Mouse (Mus musculus) forebrain, embryonic 15.5 days (tissue): ENCODE data around the gene Map1lc3b. TPM values are rescaled to one million over a fixed set of nuclear protein-coding genes. Genes with fewer than 3 reads are reported as not detected.

Experiments
- ATAC-seq: fragments of 200-750 bp; cut with Nextera tagmentation; replicated peaks from 2 replicates; pipeline ENCODE4 v1.8.0; 2017; ENCODE audit warnings: mild to moderate bottlenecking, moderate TSS enrichment, moderate library complexity
- H3K27ac ChIP-seq: fragments of 300-500 bp; sonication (generic); replicated peaks from 2 replicates; pipeline ENCODE4 v1.5.1; 2015; ENCODE audit warnings: mild to moderate bottlenecking, inconsistent platforms
- H3K27me3 ChIP-seq: fragments of 300-500 bp; sonication (generic); 2 replicates; pipeline ENCODE4 v1.6.1; 2015; ENCODE audit warnings: inconsistent platforms
- H3K36me3 ChIP-seq: fragments of 300-500 bp; sonication (generic); 2 replicates; pipeline ENCODE4 v1.6.1; 2015; ENCODE audit warnings: mild to moderate bottlenecking, inconsistent platforms
- H3K4me1 ChIP-seq: fragments of 300-500 bp; sonication (generic); 2 replicates; pipeline ENCODE4 v1.6.1; 2015; ENCODE audit warnings: inconsistent platforms
- H3K4me2 ChIP-seq: fragments of 300-500 bp; sonication (generic); replicated peaks from 2 replicates; pipeline ENCODE4 v1.6.1; 2015; ENCODE audit warnings: mild to moderate bottlenecking, inconsistent platforms
- H3K4me3 ChIP-seq: fragments of 300-500 bp; sonication (generic); 2 replicates; pipeline ENCODE4 v1.5.1; 2015; ENCODE audit warnings: mild to moderate bottlenecking, inconsistent platforms
- H3K9ac ChIP-seq: fragments of 300-500 bp; sonication (generic); replicated peaks from 2 replicates; pipeline ENCODE4 v1.6.1; 2015; ENCODE audit warnings: mild to moderate bottlenecking, inconsistent platforms
- H3K9me3 ChIP-seq: fragments of 300-500 bp; sonication (generic); 2 replicates; pipeline ENCODE4 v1.6.1; 2016; ENCODE audit warnings: inconsistent platforms
- WGBS: fragments of 180-500 bp; shearing (Covaris S2); methylation state at CpG from one replicate; pipeline ENCODE4 v1.1.7; 2015; ENCODE audit warnings: mixed read lengths; 5-methylcytosine and 5-hydroxymethylcytosine counted together
- polyA plus RNA-seq: library from polyadenylated mRNA; unstranded; fragments of >200 nt; fragmentation: Nextera tagmentation; extraction: Ambion mirVana; gene quantifications from 2 replicates; pipeline ENCODE4 v1.2.1, GENCODE M21; 2015

Gene Map1lc3b
- polyA plus RNA-seq, 1 experiment from 2014 or later: 394 TPM

DNA sequence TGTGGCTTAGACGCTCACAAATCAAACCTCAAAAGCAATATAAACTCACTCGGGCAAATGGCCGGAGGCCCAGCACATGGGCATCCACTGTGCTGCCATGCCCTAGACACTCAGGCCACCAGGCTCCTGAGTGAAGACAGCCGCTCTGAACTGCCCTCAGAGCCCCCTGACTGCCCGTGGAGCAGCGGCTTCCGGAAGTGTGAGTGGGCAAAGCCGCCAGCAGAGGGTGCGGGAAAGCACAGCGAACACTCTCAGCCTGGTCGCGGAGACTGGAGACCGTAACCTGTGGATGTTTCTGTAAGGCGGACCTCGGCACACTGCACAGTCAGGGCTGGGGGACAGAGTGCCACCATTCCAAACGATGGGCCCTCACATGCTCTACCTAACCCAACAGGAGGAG lies 31.6 kb upstream of the Map1lc3b start:
- H3K36me3 ChIP-seq: peaks cover 34% of the 10 kb centered on the region
- H3K4me2 ChIP-seq: no peak overlapping the region
- no peak for ATAC-seq

DNA sequence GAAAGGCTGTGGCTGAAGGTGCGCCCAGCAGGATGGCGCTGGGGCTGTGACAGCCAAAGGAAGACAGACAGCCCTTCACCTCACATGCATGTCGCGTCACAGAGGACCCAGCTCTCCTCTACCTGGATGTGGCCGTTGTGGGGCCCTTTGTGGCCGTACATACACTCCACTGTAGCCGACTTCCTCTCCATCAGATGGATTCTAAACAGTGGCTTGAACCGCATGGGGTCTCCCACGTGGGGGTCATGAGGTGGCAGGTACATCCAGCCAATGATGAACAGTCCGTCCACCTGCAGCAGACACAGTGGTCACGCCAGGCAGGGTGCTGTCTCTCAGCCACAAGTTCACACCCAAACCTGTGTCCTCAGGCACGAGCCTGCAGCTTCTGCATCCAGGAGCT lies 30.4 kb upstream of the Map1lc3b start:
- Histone ChIP-seq H3K9me3 (no peaks in the 10 kb centered on the region), H3K27ac (no peak overlapping the region), H3K9ac (no peak overlapping the region), H3K4me3 (no peak overlapping the region), H3K4me2 (no peak overlapping the region), H3K4me1 (no peaks in the 10 kb centered on the region), H3K27me3 (no peaks in the 10 kb centered on the region), H3K36me3 (peaks cover 21% of the 10 kb centered on the region; the same call in 1 of the 2 replicates)
- no peak for ATAC-seq
- 91% methylated on average over 12 of the region's 12 CpGs for WGBS

More for the DNA sequence above, 31.6 kb upstream of the Map1lc3b start:
- Histone ChIP-seq H3K27ac (no peak overlapping the region), H3K9me3 (no peaks in the 10 kb centered on the region), H3K4me3 (no peak overlapping the region), H3K4me1 (no peaks in the 10 kb centered on the region), H3K27me3 (no peaks in the 10 kb centered on the region), H3K9ac (no peak overlapping the region)
- 90% methylated on average over 16 of the region's 16 CpGs for WGBS

DNA sequence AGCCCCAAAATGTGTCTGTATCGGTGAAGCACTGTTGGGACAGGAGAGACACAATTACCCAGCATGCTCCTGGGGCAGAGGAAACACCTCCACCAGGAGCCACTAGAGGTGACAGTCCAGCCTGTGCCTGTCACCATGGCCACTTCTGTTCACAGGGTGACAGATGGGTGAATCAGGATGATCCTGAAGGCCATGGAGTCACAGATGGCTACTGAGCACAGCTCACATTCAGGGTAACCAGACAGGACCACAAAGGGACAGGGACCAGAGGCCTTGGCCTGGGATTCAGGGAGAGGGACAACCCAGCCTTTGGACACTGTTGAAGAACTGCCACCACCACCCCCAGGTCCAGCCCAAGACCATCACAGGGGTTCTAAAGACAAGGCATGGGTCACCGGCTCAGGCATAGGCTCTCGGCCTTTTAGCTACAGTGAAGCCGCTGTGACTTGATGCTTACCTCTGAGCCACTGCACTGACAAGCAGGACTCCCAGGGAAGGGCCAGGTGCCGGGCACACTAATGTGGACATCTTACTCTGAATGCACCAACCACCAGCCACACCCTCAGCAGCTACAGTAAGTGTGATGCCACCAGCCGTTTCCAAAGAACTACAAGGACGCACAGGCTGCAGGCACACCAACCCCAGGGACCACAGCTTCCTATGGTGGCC lies 29.6 kb upstream of the Map1lc3b start:
- H3K9ac ChIP-seq: no peak overlapping the region

DNA sequence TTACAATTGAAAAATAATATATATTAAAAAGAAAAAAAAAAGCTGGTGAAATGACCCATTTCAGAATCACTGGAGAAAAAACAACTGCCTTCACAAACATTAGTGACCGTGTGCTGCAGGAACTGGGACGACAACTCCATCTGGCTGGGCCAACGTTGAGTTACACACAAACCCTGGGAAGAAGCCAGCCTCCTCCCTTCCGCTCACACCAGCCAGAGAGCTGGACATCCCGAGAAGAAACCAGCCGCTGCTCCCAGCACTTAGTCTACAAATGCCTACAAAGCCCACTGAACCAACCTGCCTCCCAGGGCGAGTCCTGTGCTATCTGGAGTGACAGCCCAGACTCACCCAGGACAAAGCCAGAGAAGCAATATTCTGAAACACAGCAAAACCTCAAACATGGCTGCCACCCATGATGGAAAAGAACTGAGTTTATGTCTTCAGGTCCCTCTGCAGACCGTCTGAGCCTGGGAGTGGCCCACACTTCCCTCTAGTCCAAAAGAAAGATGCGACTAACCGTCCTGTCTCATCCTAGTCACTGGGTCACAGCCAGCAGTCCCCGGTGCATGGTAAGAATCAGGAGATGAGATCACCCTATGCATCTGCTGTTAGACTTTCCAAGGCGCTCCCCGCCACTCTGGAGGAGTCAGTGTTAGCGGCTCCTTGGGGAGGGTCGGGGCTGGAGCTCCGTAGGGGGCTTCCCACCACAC lies 28.4 kb upstream of the Map1lc3b start:
- no peak overlapping the region for H3K9ac ChIP-seq
- H3K27ac ChIP-seq: no peak overlapping the region
- 86% methylated on average over 16 of the region's 16 CpGs for WGBS

More for the DNA sequence above, 29.6 kb upstream of the Map1lc3b start:
- Histone ChIP-seq H3K27me3 (no peaks in the 10 kb centered on the region), H3K36me3 (peaks cover 14% of the 10 kb centered on the region; the same call in 1 of the 2 replicates), H3K9me3 (no peaks in the 10 kb centered on the region), H3K4me1 (no peaks in the 10 kb centered on the region), H3K4me3 (no peak overlapping the region), H3K27ac (no peak overlapping the region), H3K4me2 (no peak overlapping the region)
- 90% methylated on average over 7 of the region's 7 CpGs for WGBS
- no peak for ATAC-seq

DNA sequence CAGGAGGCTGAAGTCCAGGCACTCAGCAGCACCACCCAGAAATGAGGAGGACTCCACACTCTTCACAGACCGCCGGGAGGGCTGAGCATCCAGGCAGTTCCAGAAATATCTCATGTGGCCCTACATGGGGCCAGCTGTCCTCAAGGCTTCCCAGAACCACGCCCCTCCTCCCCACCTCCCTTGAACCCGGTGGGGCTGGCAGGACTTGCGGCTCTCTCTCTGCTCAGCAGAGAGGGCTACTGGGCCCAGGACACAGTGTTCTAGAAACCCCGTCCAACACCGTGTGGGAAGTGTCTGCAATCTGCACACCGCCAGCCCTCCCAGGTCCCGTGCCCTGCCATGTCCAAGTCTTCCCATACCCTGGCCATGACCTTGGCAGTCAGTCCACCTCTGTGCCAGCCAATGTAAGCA lies 27.2 kb upstream of the Map1lc3b start:
- ATAC-seq: no peak
- Histone ChIP-seq H3K9me3 (no peaks in the 10 kb centered on the region), H3K4me2 (no peak overlapping the region), H3K4me1 (no peaks in the 10 kb centered on the region), H3K9ac (no peak overlapping the region), H3K27me3 (no peaks in the 10 kb centered on the region), H3K4me3 (no peak overlapping the region), H3K27ac (no peak overlapping the region), H3K36me3 (peaks cover 14% of the 10 kb centered on the region; the same call in 1 of the 2 replicates)
- WGBS: 83% methylated on average over 9 of the region's 9 CpGs

More for the DNA sequence above, 28.4 kb upstream of the Map1lc3b start:
- H3K4me2 ChIP-seq: no peak overlapping the region
- ATAC-seq: no peak
- no peaks in the 10 kb centered on the region for H3K27me3 ChIP-seq
- no peaks in the 10 kb centered on the region for H3K4me1 ChIP-seq
- no peaks in the 10 kb centered on the region for H3K9me3 ChIP-seq
- no peak overlapping the region for H3K4me3 ChIP-seq
- peaks cover 14% of the 10 kb centered on the region; the same call in 1 of the 2 replicates for H3K36me3 ChIP-seq

DNA sequence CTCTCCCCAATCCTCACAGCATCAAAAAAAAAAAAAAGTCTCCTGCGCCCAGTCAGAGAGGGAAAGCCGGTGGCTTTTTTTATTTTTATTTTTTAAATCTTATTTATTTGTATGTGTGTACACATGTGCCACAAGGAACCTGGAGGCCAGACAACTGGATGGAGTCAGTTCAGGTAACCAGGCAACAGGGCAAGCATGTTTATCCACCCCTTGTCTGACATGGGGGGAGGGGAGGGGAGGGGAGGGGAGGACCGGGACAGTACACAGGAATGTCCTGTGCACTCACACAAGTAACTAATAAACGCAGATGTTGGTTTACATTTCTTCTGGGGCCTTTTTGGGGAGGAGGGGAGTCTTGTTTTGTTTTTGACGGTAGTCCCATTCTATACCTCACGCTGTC lies 26.5 kb upstream of the Map1lc3b start:
- Histone ChIP-seq H3K27me3 (no peaks in the 10 kb centered on the region), H3K4me3 (no peak overlapping the region), H3K9me3 (no peaks in the 10 kb centered on the region), H3K27ac (no peak overlapping the region), H3K4me1 (no peaks in the 10 kb centered on the region), H3K4me2 (no peak overlapping the region), H3K36me3 (peaks cover 10% of the 10 kb centered on the region; the same call in 1 of the 2 replicates), H3K9ac (no peak overlapping the region)
- no peak for ATAC-seq
- WGBS: 81% methylated on average over 6 of the region's 6 CpGs

DNA sequence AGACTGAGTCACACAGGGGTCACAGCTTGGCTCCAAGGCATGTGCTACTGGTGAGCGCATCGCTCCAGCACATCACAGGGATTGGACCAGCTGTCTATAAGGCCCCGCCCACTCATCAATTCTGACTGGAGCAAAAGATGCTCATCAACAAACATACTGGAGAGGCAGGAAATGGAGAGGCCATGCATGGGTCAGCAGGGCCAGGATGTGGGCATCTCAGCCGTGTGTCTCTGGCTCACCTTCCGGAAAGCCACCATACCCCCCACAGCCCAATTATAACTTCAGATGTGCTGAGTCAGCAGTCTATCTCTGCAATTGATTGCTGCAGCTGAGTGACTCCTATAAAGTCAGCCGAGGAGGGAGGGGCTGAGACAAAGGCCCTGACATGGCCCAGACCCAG lies 21.8 kb upstream of the Map1lc3b start:
- no peaks in the 10 kb centered on the region for H3K4me1 ChIP-seq
- H3K27ac ChIP-seq: no peak overlapping the region
- H3K4me2 ChIP-seq: no peak overlapping the region
- H3K27me3 ChIP-seq: no peaks in the 10 kb centered on the region
- no peak for ATAC-seq
- H3K4me3 ChIP-seq: no peak overlapping the region
- 89% methylated on average over 6 of the region's 6 CpGs for WGBS
- H3K36me3 ChIP-seq: no peaks in the 10 kb centered on the region; the same call in 1 of the 2 replicates
- H3K9me3 ChIP-seq: no peaks in the 10 kb centered on the region
- H3K9ac ChIP-seq: no peak overlapping the region

DNA sequence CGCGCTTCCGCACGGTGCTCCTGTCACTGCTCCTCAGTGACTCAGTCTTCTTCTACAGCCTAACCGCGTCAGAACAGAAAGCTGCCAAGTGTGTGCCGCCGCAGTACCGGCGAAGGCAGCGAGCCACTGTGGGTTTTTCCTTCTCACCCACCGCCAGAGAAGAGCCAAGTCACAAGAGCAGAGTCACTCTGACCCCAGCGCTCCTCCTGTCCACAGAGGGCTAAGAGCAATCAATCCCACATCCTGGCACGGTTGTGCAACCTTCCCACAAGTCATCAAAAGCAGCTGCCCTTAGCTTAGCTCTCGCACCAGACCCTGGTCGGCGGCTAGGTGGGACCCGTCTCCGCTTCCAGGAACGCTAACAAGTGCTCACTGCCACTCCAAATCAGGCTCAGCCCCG lies 19.8 kb upstream of the Map1lc3b start:
- no peak overlapping the region for H3K9ac ChIP-seq
- no peak for ATAC-seq
- no peak overlapping the region for H3K4me2 ChIP-seq
- H3K4me1 ChIP-seq: no peaks in the 10 kb centered on the region
- WGBS: 85% methylated on average over 21 of the region's 21 CpGs
- H3K27me3 ChIP-seq: no peaks in the 10 kb centered on the region
- no peak overlapping the region for H3K4me3 ChIP-seq
- H3K36me3 ChIP-seq: no peaks in the 10 kb centered on the region
- H3K9me3 ChIP-seq: no peaks in the 10 kb centered on the region
- no peak overlapping the region for H3K27ac ChIP-seq

DNA sequence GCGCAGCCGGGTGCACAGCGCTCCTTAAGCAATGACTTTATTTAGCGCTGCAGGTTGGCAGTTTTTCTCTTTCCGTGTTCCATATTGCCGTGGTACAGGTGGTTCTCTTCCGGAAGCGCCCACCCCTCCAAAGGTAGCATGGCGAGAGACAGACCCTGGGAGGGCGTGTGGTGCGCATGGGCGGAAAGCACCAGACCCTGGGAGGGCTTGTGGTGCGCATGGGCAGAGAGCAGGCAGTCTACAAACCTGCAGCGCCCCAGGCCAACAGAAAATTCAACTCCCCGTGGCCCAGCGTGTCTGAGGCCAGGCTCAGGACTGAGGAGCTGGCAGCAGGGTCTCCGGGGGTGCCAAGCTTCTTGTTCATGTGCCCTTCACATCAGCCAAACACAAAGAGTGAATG lies 19.4 kb upstream of the Map1lc3b start:
- H3K9me3 ChIP-seq: no peaks in the 10 kb centered on the region
- no peak overlapping the region for H3K27ac ChIP-seq
- H3K4me3 ChIP-seq: no peak overlapping the region
- H3K36me3 ChIP-seq: no peaks in the 10 kb centered on the region
- 0 out of 2 replicates have a peak, but pooled peaks cover under 1% of the 10 kb centered on the region for H3K4me1 ChIP-seq
- no peaks in the 10 kb centered on the region for H3K27me3 ChIP-seq
- no peak overlapping the region for H3K4me2 ChIP-seq
- 91% methylated on average over 17 of the region's 17 CpGs for WGBS
- no peak overlapping the region for H3K9ac ChIP-seq
- ATAC-seq: no peak

DNA sequence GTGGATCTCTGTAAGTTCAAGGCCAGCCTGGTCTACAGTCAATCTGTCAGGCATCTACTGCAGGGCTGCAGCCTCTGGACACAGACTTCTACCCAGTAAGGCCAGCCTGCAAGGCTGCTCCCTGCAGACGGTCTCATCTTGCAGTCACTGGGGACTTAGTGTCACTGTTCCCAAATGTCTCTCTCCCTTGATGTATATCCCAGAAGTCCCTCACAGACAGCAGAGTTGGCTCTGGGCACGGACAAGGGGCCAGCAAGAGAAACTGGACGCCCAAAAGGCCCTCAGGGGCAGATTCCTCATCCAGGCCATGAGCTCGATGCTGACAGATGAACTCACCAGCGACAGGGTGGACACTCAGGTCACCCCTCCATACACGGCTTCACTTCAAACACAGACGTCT lies 18.0 kb upstream of the Map1lc3b start:
- WGBS: 87% methylated on average over 7 of the region's 7 CpGs
- Histone ChIP-seq H3K9me3 (no peaks in the 10 kb centered on the region), H3K27ac (no peak overlapping the region), H3K36me3 (no peaks in the 10 kb centered on the region), H3K9ac (no peak overlapping the region), H3K4me3 (no peak overlapping the region), H3K4me2 (no peak overlapping the region), H3K27me3 (no peaks in the 10 kb centered on the region), H3K4me1 (peaks cover 14% of the 10 kb centered on the region)
- ATAC-seq: no peak

DNA sequence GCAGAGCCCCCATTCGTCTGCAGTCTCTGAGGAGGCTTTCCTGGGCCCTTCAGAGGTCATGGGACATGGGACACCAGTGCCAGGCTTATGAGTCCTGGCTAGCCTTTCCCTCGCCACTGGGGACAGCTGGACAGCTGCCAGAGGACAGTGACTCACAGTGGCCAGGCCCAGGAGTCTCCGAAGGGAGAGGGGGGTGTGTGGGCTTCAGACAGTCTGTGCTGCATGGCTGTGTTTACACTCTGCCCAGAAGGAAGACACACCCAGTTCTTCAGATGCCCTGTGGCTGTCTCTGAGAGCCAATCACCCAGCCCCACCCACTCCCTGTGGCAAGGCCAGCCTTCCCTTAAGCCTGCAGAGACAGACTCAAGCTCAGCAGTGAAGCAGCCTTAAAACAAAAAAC lies 16.9 kb upstream of the Map1lc3b start:
- WGBS: 56% methylated on average over 3 of the region's 3 CpGs
- ATAC-seq: no peak
- no peak overlapping the region for H3K4me3 ChIP-seq
- peaks cover 23% of the 10 kb centered on the region for H3K4me1 ChIP-seq
- no peak overlapping the region for H3K27ac ChIP-seq
- H3K4me2 ChIP-seq: no peak overlapping the region
- no peaks in the 10 kb centered on the region for H3K27me3 ChIP-seq
- H3K9me3 ChIP-seq: no peaks in the 10 kb centered on the region
- no peak overlapping the region for H3K9ac ChIP-seq
- no peaks in the 10 kb centered on the region for H3K36me3 ChIP-seq

DNA sequence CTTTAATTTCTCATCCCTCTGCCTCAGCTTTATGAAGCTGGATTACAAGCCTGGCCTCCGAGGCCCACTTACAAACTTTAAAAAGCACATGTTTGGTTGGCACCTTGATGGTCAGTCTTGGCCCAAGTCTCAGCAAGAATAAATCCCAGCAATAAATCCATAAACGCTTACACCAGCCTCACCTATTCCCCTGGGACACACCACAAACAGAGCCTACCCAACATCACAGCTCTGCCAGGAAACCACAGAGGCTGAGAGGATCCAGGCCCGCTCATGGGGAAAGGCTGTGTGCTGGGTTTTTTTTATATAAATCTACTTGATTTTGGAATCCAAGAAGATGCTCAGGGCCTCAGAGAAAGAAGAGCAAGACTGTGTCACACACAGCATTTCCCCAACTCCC lies 14.5 kb upstream of the Map1lc3b start:
- Histone ChIP-seq H3K9ac (no peak overlapping the region), H3K27ac (no peak overlapping the region), H3K4me3 (no peak overlapping the region), H3K27me3 (no peaks in the 10 kb centered on the region), H3K9me3 (no peaks in the 10 kb centered on the region), H3K4me2 (no peak overlapping the region), H3K36me3 (no peaks in the 10 kb centered on the region), H3K4me1 (peaks cover 31% of the 10 kb centered on the region)
- no peak for ATAC-seq
- 88% methylated on average over 3 of the region's 3 CpGs for WGBS
